Mouse (Mus musculus) adrenal gland, postnatal 14 days (tissue): ENCODE data around the gene 4930451I11Rik. TPM values are rescaled to one million over a fixed set of nuclear protein-coding genes. Genes with fewer than 3 reads are reported as not detected.

Experiments used
- DNase-seq: peaks from one replicate; pipeline ENCODE4 v3.0.0; 2021; ENCODE audit warnings: mixed read lengths
- long read RNA-seq, 2 experiments: library from polyadenylated mRNA; stranded (forward); transcript quantifications; one replicate each; pipeline ENCODE4 v2.0.0; 2021
- total RNA-seq: library from RNA; stranded (reverse); gene quantifications from 2 replicates; pipeline ENCODE4 v1.2.3, GENCODE M21; 2021

4930451I11Rik gene
- not detected in 2 replicates for total RNA-seq
- long read RNA-seq, experiment 1 = 0 reads
- long read RNA-seq, experiment 2 = 0 reads

DNA sequence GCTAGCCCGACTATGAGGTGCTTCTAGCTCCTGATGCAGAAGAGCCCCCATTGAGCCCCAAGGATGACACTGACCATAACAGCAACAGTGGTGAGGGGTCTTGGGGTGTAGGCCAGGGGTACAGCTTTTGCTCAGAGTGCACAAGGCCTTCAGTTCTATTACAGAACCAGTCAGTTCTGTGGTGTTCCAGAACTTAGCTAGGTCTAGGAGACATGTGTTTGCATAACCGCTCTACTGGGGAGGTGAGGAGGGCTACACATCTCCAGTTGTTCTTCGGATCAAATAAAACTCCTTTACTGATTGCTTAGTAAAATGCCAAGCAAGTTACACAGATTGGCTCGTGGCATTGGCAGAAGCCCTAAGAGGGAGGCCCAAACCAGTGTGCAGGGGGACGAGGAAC is at the start of gene 4930451I11Rik:
TSS of gene 4930451I11Rik (minus strand) at position 101 of the 400 bp plus-strand sequence.
- no peak for DNase-seq

DNA sequence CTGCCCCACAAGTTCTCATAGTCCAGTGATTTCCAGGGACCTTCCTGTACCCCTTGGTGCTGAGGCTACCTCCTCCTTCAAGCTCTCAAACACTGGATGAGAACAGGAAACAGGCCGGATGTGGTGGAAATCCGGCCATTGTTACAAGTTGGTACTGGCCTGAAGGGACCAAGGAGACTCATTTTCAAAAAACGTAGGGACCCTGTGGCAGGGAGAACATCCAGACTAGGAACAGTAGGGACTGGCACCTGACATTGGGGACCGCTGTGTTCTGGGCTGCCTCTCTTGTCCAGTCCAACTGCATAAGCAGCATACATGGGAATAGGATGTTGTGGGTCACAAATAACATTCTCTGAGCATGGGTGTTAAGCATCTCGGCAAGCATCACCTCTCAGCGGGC is 49.6 kb upstream of the 4930451I11Rik start:
- DNase-seq = no peak

DNA sequence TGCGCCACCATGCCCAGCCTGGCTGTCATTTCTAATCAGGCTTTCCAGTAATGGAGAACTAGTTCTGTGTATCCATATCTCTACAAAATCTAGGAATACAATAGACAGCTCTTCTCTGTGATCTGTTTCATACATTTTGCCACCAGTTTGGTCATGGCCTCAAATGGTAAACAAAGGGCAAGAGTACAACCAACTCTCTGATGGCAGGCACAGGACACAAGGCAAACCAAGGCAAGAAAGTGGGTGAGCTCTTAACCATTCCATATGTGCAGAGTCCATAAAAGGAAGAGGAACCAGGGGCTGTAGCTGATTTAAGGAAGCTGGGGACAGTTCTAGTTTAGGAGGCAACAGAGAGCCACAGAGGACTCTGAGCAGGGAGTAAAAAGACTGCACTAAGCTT is 45.8 kb upstream of the 4930451I11Rik start:
- no peak for DNase-seq

DNA sequence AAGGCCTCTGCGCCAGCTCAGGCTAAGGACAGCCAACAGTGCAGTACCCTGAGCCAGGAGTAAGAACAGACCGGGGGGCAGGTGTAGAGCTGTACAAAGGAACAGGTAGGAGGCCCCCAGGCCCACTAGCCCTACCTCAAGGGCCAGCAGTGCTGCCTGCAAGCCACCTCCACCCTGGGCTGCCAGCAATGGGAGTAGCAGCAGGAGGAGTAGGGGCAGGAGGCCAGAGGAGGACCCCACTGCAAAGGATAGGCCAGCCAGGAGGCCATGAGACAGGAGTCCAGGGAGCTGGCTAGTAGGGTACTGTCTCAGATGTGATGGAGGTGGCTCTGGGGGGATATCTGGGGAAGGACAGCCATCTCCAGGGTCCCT is 39.1 kb upstream of the 4930451I11Rik start:
- DNase-seq = no peak

DNA sequence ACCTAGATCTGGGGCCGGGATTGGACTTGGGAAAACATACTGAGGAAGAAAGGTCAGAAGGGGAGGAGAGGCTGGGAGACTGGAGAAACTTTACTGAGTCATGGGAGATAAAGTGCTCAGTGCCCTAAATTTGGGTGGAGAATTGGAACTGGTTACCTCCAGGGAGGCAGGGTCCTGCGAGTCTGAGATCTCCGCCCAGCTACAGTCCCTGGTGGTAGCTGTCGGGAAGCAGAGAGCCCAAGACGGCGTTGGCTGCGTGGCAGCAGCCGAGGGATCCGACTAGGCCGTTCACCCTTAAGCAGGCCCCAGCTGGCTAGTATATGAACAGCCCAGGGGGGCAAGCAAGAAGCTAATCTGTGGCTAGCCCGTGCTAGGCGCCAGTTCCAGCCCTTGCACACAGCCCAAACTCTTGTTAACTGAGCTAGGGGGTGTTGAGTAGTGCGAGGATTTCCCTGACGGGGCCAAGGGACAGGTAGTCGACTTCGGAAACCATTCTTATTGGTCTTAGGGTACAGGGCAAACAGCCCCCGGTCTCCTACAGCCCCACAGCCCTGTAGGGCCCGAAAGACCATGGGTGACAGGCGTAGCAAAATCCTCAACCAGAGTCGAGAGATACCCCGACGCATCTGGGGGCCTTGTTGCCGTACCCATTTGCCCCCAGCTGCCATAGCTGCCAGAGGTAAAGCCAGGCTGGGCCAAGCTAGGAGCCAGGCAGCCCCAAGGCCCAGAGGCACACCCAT is 38.5 kb upstream of the 4930451I11Rik start:
- DNase-seq = no peak

DNA sequence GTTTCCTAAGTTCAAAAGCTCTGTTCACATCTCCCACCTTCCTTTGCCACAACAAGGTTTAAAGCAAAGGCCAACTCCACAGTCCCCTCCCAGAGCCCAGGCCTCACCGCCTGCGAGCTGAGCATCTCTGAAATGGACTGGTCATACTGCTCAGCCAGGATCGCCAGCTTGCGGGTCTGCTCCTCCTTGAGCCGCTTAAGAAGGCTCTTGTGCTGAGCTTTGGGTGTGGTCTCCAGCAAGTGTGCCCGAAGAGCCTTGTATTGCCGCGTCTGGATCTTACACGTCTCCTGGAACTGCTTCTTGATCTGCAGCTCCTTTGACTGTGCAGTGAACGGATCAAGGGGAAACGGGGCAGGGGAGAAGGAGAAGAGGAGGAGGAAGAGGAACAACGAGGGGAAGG is 36.6 kb upstream of the 4930451I11Rik start:
- no peak for DNase-seq

DNA sequence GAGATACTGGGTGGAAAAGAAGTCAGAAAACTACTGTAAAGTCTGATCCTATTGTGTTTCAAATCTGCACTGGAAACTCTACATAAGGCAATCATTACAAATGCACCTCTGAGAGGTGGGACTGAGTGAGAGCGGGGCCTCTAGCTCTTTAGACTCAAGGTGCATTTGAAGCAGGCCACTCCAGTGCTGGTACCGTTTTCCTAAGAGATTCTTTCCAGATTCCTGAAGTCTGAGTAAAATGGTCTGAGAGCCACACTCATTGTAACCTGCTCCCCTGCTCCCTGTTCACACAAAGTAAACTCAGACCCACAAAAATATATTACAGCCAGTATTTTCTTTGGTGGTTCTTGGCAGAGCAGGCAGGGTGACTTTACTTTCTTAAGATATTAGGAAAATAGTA is 36.1 kb upstream of the 4930451I11Rik start:
- no peak for DNase-seq

DNA sequence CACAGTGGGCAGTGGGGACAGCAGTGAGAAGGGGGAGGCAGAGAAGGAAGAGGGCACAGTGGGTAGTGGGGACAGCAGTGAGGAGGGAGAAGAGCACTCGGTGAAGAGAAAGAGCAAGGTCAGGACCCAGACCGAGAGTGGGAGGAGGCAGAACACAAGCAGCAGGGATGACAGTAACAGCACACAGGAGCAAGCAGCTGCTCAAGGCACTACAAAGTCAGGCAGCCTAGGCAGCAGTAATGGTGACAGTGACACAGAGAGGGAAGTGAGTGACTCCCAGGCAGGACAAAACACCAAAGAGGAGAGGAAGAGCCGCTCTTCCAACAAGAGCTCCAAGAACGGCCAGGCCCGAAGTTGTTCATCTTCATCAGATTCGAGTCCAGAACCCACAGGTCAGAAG is 32.4 kb upstream of the 4930451I11Rik start:
- DNase-seq = no peak

DNA sequence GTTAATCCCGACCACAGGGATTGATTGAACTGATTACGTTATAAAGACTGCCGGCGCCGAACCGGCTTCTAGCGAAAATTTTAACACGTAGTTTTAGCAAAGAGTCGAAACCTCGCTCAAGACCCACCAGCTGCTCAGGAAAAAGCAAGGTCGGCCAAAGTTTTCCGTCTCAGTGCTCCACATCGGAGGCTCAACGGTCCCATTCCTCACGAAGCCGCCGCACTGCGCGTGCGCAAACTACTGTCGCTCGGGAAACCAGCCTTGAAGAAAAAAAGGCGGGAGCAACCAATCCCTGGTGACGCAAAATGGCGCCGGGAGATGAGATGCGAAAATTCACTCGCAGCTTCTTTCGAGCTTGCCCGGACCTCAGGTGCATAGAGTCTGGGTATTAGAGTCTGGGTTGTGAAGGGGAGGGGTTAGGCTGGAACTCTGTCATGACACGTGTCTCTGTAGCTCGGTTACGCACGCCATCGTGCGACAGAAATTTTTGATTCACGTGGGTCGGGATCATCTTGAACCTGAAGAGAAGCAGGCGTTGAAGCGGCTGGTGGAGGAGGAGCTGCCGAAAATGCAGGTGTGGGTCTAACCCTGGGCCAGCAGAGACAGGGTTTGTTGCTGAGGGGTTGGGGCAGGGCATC is 30.8 kb upstream of the 4930451I11Rik start, which contains the start of gene Ino80e:
TSS of gene Ino80e (minus strand) at position 231 of the 638 bp plus-strand sequence.
- DNase-seq = peak; percentile 97

DNA sequence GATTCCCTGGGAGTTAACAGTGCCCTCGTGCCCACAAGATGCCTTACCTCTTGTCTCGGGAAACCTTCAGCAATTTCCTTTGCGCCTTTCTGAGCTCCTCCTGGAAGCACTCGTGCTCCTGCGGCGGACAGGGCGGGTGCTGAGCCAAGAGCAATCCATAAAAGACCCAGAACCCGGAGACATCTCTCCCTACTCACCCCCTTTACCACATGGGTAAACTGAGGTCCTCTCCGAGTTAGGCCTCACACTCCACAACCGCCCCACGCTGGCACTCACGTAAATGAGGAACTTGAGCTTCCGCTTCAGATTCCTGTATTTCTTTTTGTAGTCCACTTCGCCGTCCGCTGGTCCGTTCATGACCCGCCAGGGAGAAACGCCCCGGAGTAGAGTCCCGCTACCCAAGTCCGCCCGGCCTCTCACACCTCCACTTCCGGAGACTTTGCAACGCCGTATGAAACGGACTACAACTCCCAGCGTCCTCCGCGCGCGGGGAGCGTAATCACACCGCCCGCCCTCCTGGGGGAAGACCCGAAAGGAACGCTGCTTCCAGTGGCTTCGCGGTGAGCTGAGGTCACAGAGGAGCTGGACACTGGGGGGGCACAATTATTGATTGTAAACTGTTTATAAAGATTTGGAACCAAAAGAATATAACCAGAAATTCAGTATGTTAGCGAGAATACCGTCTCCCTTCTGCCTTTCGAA is 30.1 kb upstream of the 4930451I11Rik start, which contains the start of gene Hirip3:
TSS of gene Hirip3 (plus strand) at position 544 of the 702 bp plus-strand sequence.
- DNase-seq = peak; percentile 97

DNA sequence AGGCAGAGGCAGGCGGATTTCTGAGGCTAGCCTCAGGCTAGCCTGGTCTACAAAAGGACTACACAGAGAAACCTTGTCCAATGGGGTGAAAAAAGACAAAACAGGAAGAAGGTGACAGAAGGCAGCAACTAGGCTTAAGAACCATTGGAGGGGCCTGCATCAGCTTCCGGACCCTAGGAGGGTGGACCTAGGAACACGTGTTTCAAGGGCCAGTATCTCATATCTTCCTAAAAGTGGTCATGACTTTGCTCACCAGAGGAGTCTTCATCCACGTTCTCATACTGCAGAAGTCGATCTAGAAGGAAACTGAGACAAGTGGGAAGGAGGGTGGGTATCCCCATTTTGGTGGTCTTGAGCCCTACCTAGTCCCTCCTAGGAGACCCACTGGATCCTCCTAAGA is 29.5 kb upstream of the 4930451I11Rik start:
- DNase-seq = no peak

DNA sequence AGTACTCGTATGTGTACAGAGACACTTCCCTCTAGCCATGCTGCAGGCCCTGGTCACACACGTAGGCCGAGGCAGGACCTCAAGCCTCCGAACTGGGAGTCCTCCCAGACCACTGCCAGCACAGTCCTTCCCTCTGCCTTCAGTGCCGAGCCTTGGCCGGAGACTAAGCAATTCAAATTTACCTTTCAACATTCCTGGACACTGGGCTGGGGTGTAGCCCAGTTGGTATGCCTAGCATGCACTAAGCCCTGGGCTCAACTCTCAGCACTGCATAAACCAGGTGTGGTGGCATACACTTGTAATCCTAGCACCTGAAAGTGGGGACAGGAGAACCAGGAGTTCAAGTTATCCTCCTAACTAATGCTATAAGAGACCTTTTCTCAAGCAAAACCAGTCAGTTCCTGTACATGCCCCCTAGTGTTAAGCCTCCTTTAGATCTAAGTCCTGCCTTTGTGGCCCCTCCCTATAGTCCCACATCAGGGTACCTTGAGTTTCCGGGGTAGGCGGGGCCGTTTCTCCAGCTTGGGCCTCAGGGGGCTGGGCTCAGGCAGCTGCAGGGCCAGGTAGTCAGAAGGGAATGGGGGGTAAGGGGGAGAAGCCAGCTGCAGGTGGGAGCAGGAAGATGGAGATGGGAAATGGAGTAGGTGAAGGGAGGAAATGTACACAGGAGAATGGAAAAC is 25.4 kb upstream of the 4930451I11Rik start:
- DNase-seq = no peak

DNA sequence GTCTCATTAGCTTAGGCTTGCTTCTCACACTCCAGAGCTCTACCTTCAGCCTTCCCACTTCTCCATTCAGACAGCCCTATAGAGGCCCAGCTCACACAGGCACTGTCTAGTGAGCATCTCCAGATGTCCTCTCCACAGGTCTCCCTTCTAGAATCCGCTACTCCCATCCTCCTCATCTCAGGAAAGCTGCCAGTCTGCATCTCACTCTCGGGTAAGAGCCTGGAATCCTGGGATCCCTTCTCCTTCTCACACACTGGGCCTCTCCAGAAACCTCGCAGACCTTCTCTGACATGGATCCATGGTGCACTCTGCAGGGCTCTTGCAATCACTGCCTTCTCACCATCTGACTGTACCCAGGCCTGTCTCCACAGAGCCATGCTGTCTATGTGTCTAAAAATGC is 24.2 kb upstream of the 4930451I11Rik start:
- no peak for DNase-seq

DNA sequence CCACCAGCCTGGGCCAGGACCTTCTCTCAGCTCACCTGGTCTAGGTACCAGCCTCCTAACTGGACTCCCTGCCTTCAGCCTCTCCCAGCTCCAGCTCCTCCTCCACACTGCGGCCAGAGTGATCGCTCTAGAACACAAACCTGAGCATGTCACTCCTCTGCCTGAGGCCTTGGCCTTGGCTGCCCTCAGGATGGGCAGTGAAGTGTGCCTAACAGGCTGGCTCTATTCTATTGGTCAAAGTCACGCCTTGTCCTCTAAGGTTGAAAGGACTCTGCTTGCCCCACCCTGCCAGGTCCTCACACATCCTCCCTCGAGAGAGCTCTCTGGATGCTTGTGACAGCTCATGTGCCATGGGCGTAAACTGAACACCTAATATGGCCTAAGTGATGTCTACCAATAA is 22.0 kb upstream of the 4930451I11Rik start:
- DNase-seq = no peak

DNA sequence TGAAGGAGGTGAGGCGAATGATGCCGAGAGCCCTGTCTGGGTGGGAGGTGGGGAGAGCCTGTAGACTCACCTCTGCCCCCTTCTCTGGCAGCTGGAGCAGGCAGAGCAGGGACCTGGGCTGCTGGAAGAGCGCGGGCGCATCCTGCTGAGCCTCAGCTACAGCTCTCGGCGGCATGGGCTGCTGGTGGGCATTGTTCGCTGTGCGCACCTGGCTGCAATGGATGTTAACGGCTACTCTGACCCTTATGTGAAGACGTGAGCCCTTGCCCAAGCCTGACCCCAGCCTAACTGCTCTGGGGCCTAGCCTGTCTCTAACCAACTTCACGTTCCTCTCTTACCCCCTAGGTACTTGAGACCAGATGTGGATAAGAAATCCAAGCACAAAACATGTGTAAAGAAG is 19.8 kb upstream of the 4930451I11Rik start:
- no peak for DNase-seq

DNA sequence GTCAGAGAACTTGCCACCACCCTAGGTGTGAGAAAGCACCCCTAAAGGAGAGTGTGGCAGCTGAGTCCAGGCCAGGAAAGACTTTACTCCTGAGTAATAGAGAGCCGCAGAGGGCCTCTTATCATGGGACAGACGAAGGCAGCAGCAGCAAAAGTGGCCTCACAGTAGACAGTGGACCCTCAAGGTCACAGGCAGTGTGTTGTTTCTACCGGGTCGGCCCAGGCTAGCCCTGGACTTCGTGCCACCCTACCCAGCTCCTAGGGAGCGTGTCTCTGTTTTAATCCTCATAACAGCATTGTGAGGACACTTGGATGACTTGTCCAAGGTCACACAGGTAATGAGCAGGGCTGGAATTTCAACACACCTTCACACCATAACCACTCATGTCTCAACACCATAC is 18.7 kb upstream of the 4930451I11Rik start:
- no peak for DNase-seq

DNA sequence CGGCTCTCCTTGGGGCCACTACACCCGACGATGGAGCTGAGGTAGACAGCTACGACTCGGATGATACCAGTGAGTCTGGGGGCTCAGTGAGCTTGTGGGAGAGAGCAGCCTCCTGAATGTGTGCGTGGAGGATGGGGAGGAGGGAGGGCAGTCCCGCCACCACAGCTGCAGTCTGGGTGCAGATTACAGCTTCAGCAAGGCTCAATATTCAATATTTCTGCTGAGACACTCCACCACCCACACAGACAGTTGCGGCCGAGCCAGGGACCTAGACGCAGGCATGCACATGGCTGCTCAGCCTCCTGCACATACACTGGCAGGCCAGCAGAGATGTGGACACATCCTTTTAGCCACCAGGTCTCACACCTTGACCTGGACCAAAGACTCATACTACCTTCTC is 17.4 kb upstream of the 4930451I11Rik start:
- DNase-seq = no peak

DNA sequence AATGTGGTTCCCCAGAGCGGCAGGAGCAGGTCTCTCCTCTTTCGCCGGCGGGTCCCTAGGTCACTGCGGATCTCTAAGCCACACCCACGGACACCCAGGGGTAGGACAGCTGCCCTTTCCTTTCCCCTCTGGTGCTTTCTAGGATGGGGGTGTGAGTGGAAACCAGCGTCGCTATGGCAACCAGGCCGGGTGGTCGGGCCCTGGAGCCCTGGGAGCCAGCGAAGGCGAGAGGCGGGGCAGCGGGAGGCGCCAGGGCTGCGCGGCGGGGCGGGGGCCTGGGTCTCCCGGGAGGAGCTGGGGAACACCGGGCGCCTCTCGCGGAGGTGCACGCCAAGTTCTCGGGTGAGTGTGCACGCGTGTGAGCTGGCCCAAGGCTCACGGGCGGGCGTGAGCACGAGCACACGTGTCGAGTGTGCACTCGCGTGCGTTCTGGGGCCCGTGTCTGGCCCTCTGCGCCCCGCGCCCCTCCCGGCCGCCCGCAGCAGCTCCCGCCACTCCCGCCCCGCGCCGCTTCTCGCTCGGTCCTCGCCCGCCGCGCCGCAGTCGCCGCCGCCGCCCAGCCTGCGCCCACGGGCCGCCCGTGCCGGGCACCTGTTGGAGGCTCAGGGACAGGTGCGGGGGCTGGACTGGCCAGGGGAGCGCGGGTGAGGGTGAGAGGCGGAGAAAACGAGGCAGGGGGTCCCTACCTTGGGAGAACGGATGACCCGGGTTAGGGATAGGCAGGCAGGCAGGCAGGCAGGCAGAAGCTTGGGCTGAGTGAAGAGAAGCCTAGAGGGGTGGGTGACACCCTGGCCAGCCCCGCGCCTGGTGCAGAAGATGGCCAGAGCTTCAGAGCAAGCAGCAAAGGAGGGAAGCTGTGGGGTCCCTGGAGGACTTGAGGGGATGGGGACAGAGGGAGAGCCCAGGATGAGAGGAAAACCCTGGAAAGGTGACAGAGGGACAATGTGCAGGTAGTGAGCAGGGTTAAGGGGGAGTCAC is 16.3 kb upstream of the 4930451I11Rik start:
- peak; percentile 47 for DNase-seq

DNA sequence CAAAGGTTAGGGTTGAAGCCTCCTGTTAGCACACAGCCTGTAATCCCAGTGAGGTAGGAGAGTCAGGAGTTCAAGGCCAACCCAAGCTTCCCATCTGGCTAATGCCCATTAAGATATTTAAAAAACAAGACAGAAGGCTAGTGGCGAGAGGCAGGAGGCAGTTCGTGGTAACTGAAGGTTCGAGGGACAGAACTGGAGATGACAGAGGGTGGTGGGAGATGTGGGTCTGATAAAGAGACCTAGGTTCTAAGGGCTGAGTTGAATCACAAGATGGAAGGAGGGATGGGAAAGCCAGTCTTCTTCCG is 15.6 kb upstream of the 4930451I11Rik start, which contains the start of gene Doc2a:
TSS of gene Doc2a (plus strand) at position 301 of the 305 bp plus-strand sequence.
- DNase-seq = no peak

DNA sequence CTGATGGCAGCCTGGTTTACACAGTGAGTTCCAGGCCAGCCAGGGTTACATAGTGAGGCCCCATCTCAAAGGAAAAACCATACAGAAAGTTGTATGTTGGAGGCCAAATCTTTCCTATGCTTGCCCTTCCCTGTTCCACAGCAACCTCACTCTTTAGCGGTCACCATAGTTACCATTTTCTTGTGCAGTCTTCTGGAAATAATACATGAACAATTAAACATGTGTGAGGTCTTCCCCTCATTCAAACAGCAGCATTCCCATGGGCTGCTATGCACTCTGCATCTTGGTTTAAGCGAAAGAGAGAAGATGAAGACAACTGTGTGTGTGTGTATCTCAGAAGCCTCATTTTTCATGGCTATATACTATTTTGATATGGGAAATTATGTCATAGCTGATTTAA is 14.1 kb upstream of the 4930451I11Rik start:
- no peak for DNase-seq

DNA sequence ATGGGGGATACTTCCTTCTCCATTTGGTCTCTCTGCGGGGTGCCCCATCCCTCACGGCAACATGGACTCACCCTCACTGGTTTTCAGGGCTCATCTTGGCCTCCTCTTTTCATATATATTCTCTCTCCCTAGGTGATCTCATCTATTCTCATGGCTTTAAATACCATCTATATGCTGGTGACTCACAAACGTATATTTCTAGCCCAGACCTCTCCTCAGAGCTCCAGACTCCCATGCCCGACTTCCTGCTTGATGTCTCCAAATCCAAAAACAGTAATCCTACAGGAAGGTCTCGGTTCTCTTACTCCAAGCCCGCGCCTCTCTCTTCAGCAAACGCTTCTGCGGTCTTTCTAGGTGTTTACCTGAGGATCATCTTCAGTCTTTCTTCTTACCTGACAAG is 11.8 kb upstream of the 4930451I11Rik start:
- DNase-seq = no peak
